Mouse (Mus musculus): ENCODE results near the gene Klhl4. TPM values are rescaled to one million over a fixed set of nuclear protein-coding genes. Genes with fewer than 3 reads are reported as not detected.

Klhl4 gene
- polyA plus RNA-seq (2015; fragmentation: Nextera tagmentation; extraction: Ambion mirVana) = 5.5 and 5.6 TPM in 2 replicates

GRCm38 (mm10) chrX:114473782-114474731, at the start of gene Klhl4:
Gene Klhl4, plus strand, starts transcription at chrX:114474333.

